Mouse (Mus musculus) forebrain, embryonic 16.5 days (tissue): Measurements from ENCODE around the gene Map1b. TPM values are rescaled to one million over a fixed set of nuclear protein-coding genes. Genes with fewer than 3 reads are reported as not detected.

Experiments
- ATAC-seq: fragments of 200-750 bp; cut with Nextera tagmentation; 2 replicates; pipeline ENCODE4 v1.8.0; 2017; ENCODE audit warnings: mild to moderate bottlenecking, moderate library complexity
- H3K27ac ChIP-seq: fragments of 300-500 bp; sonication (generic); 2 replicates; pipeline ENCODE4 v1.5.1; 2014; ENCODE audit warnings: low read length, control low read depth
- H3K27me3 ChIP-seq: fragments of 300-500 bp; sonication (generic); replicated peaks from 2 replicates; pipeline ENCODE4 v1.6.1; 2014; ENCODE audit warnings: low read length; ENCODE audit not compliant: control insufficient read depth, insufficient read depth
- H3K36me3 ChIP-seq: fragments of 300-500 bp; sonication (generic); 2 replicates; pipeline ENCODE4 v1.6.1; 2014; ENCODE audit not compliant: control insufficient read depth, insufficient read depth
- H3K4me1 ChIP-seq: fragments of 300-500 bp; sonication (generic); replicated peaks from 2 replicates; pipeline ENCODE4 v1.6.1; 2014; ENCODE audit warnings: low read length; ENCODE audit not compliant: control insufficient read depth, insufficient read depth
- H3K4me2 ChIP-seq: fragments of 300-500 bp; sonication (generic); 2 replicates; pipeline ENCODE4 v1.6.1; 2014; ENCODE audit warnings: mild to moderate bottlenecking, low read length, control low read depth
- H3K4me3 ChIP-seq: fragments of 300-500 bp; sonication (generic); replicated peaks from 2 replicates; pipeline ENCODE4 v1.5.1; 2014; ENCODE audit warnings: mild to moderate bottlenecking, low read length, control low read depth
- H3K9ac ChIP-seq: fragments of 300-500 bp; sonication (generic); replicated peaks from 2 replicates; pipeline ENCODE4 v1.6.1; 2014; ENCODE audit warnings: low read depth, low read length, control low read depth
- H3K9me3 ChIP-seq: fragments of 300-500 bp; sonication (generic); 2 replicates; pipeline ENCODE4 v1.6.1; 2016; ENCODE audit warnings: low read length; ENCODE audit not compliant: control insufficient read depth
- WGBS: fragments of 180-500 bp; shearing (Covaris S2); extraction: QIAGEN DNeasy Blood & Tissue Kit; methylation state at CpG from one replicate; pipeline ENCODE4 v1.1.7; 2014; 5-methylcytosine and 5-hydroxymethylcytosine counted together
- polyA plus RNA-seq: library from polyadenylated mRNA; unstranded; fragments of >200 nt; fragmentation: Nextera tagmentation; extraction: Ambion mirVana; gene quantifications from 2 replicates; pipeline ENCODE4 v1.2.1, GENCODE M21; 2015

The Map1b gene
- polyA plus RNA-seq, 1 experiment from 2014 or later = 2,055 TPM

DNA sequence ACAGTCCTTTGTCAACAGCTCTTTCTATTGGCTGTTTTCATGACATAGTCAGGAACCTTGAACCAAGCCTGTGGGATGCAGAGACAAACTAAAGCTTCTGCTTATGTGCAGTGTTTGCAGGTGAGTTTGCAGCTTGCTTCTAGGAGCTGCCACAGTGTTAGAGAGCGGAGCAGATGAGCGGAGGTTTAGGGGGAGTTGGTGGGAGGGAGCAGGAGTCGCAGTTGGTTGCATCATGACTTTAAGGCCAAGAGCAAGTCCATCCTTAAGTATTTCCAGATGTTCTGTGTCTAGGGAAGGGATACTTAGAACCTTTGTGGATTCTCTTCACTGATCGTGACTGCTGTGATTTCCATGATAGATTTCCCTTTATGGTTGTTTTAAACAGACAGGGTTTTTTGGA, 142.1 kb downstream of the Map1b start:
- peaks cover 2% of the 10 kb centered on the region; the same call in 1 of the 2 replicates for H3K4me1 ChIP-seq
- H3K36me3 ChIP-seq = no peaks in the 10 kb centered on the region
- H3K9ac ChIP-seq = no peak overlapping the region
- H3K27me3 ChIP-seq = no peaks in the 10 kb centered on the region
- 91% methylated on average over 4 of the region's 4 CpGs for WGBS
- H3K4me2 ChIP-seq = no peak overlapping the region
- H3K4me3 ChIP-seq = no peak overlapping the region
- no peak overlapping the region for H3K27ac ChIP-seq
- no peaks in the 10 kb centered on the region for H3K9me3 ChIP-seq
- ATAC-seq = no peak

- no peak for ATAC-seq
- H3K4me2 ChIP-seq = no peak overlapping the region
- no peaks in the 10 kb centered on the region for H3K36me3 ChIP-seq
- 71% methylated on average over 7 of the region's 7 CpGs for WGBS
- H3K27ac ChIP-seq = no peak overlapping the region
- peaks cover 4% of the 10 kb centered on the region; the same call in 1 of the 2 replicates for H3K4me1 ChIP-seq
- no peak overlapping the region for H3K4me3 ChIP-seq
- H3K27me3 ChIP-seq = no peaks in the 10 kb centered on the region
- no peak overlapping the region for H3K9ac ChIP-seq
- no peaks in the 10 kb centered on the region for H3K9me3 ChIP-seq
These were observed 142.7 kb downstream of the Map1b start for GRCm38 (mm10) chr13:99373684-99374083.

Other genes starting within 250 kb of the Map1b start
- gene Ptcd2, start 171.8 kb downstream of the Map1b start, polyA plus RNA-seq = 53.2 and 57.9 TPM in 2 replicates
- 46.4 and 49.1 TPM in 2 replicates for gene Mrps27, start 171.8 kb downstream of the Map1b start, polyA plus RNA-seq